Mouse (Mus musculus): ENCODE results near the gene Olfr981. TPM values are rescaled to one million over a fixed set of nuclear protein-coding genes. Genes with fewer than 3 reads are reported as not detected.
"Not testable (repeated sequence)": the region's sequence is repeated elsewhere in the genome, so short reads cannot be mapped to it uniquely, and the experiment has no call there.

The Olfr981 gene
- polyA plus RNA-seq (2012; rRNA removed) (not detected in 2 replicates), polyA plus RNA-seq (2014; fragmentation: Nextera tagmentation; extraction: Ambion mirVana) (not detected in 2 replicates)

GRCm38 (mm10) chr9:40021164-40021563 lies at the start of gene Olfr981:
TSS of gene Olfr981 (plus strand) at chr9:40021464.
- ATAC-seq (ENCODE audit: low FRiP score, low read depth) (no peak), DNase-seq (ENCODE audit: low spot score) (no peak)
- no peaks in the 10 kb centered on the region for H3K4me1 ChIP-seq (ENCODE audit: control insufficient read depth, insufficient read depth, low read length)
- TF ChIP-seq POLR2A (IDR thresholded peaks at IDR 0.05; ENCODE audit: borderline replicate concordance, extremely low read depth, insufficient read depth, insufficient read length): no peak
- no peaks in the 10 kb centered on the region for H3K27me3 ChIP-seq (ENCODE audit: control insufficient read depth, insufficient read depth, low read length)
- no peak within 1 kb of the TSS for H3K4me3 ChIP-seq (replicated peaks; ENCODE audit: low read length)
- H3K9ac ChIP-seq (ENCODE audit: low read depth, low read length, severe bottlenecking): no peak within 1 kb of the TSS
- H3K9me3 ChIP-seq (ENCODE audit: control insufficient read depth, low read length): no peaks in the 10 kb centered on the region
- no peak within 1 kb of the TSS for H3K4me2 ChIP-seq (replicated peaks; ENCODE audit: low read depth, low read length, severe bottlenecking)
- no peak within 1 kb of the TSS for H3K27ac ChIP-seq (replicated peaks; ENCODE audit: low read depth, low read length)
- no peaks in the 10 kb centered on the region for H3K36me3 ChIP-seq (ENCODE audit: control insufficient read depth, insufficient read depth, low read length)
- WGBS: 66% methylated on average over 2 of the region's 2 CpGs

GRCm38 (mm10) chr9:39976581-39977145 lies 44.6 kb upstream of the Olfr981 start:
- not testable (repeated sequence) for H3K9me3 ChIP-seq (ENCODE audit: control insufficient read depth, low read length); H3K27ac ChIP-seq (replicated peaks; ENCODE audit: low read depth, low read length); H3K4me2 ChIP-seq (replicated peaks; ENCODE audit: low read depth, low read length, severe bottlenecking); H3K4me1 ChIP-seq (ENCODE audit: control insufficient read depth, insufficient read depth, low read length); ATAC-seq (ENCODE audit: low FRiP score, low read depth); DNase-seq (ENCODE audit: low spot score); H3K36me3 ChIP-seq (ENCODE audit: control insufficient read depth, insufficient read depth, low read length); H3K9ac ChIP-seq (ENCODE audit: low read depth, low read length, severe bottlenecking); H3K4me3 ChIP-seq (replicated peaks; ENCODE audit: low read length); H3K27me3 ChIP-seq (ENCODE audit: control insufficient read depth, insufficient read depth, low read length)
- 87% methylated on average over 1 of the region's 1 CpGs for WGBS

GRCm38 (mm10) chr9:39991813-39992212 lies 29.5 kb upstream of the Olfr981 start, which contains the start of gene Olfr978:
TSS of gene Olfr978 (plus strand) at chr9:39992113.
- 85% methylated on average over 2 of the region's 2 CpGs for WGBS
- ATAC-seq (ENCODE audit: low FRiP score, low read depth) (no peak), DNase-seq (ENCODE audit: low spot score) (no peak)
- no peaks in the 10 kb centered on the region for H3K36me3 ChIP-seq (ENCODE audit: control insufficient read depth, insufficient read depth, low read length)
- no peak within 1 kb of the TSS for H3K9ac ChIP-seq (ENCODE audit: low read depth, low read length, severe bottlenecking)
- no peaks in the 10 kb centered on the region for H3K9me3 ChIP-seq (ENCODE audit: control insufficient read depth, low read length)
- no peak within 1 kb of the TSS for H3K4me2 ChIP-seq (replicated peaks; ENCODE audit: low read depth, low read length, severe bottlenecking)
- H3K27ac ChIP-seq (replicated peaks; ENCODE audit: low read depth, low read length): no peak within 1 kb of the TSS
- H3K4me3 ChIP-seq (replicated peaks; ENCODE audit: low read length): no peak within 1 kb of the TSS
- no peak for TF ChIP-seq POLR2A (IDR thresholded peaks at IDR 0.05; ENCODE audit: borderline replicate concordance, extremely low read depth, insufficient read depth, insufficient read length)
- no peaks in the 10 kb centered on the region for H3K4me1 ChIP-seq (ENCODE audit: control insufficient read depth, insufficient read depth, low read length)
- no peaks in the 10 kb centered on the region for H3K27me3 ChIP-seq (ENCODE audit: control insufficient read depth, insufficient read depth, low read length)

- no peak within 1 kb of the TSS for H3K27ac ChIP-seq (replicated peaks; ENCODE audit: low read depth, low read length)
- no peaks in the 10 kb centered on the region for H3K9me3 ChIP-seq (ENCODE audit: control insufficient read depth, low read length)
- no peak within 1 kb of the TSS for H3K9ac ChIP-seq (ENCODE audit: low read depth, low read length, severe bottlenecking)
- H3K36me3 ChIP-seq (ENCODE audit: control insufficient read depth, insufficient read depth, low read length): no peaks in the 10 kb centered on the region
- DNase-seq (ENCODE audit: low spot score) (no peak), ATAC-seq (ENCODE audit: low FRiP score, low read depth) (no peak)
- H3K27me3 ChIP-seq (ENCODE audit: control insufficient read depth, insufficient read depth, low read length): no peaks in the 10 kb centered on the region
- no peaks in the 10 kb centered on the region for H3K4me1 ChIP-seq (ENCODE audit: control insufficient read depth, insufficient read depth, low read length)
- 93% methylated on average over 1 of the region's 1 CpGs for WGBS
- H3K4me3 ChIP-seq (replicated peaks; ENCODE audit: low read length): no peak within 1 kb of the TSS
- no peak for TF ChIP-seq POLR2A (IDR thresholded peaks at IDR 0.05; ENCODE audit: borderline replicate concordance, extremely low read depth, insufficient read depth, insufficient read length)
- H3K4me2 ChIP-seq (replicated peaks; ENCODE audit: low read depth, low read length, severe bottlenecking): no peak within 1 kb of the TSS
Observed at GRCm38 (mm10) chr9:40003365-40003764, 17.9 kb upstream of the Olfr981 start, which contains the start of gene Olfr979. TSS of gene Olfr979 (minus strand) at chr9:40003465.

GRCm38 (mm10) chr9:40009482-40009881 lies 11.8 kb upstream of the Olfr981 start, which contains the start of gene Olfr980:
TSS of gene Olfr980 (minus strand) at chr9:40009582.
- Histone ChIP-seq H3K4me3 (replicated peaks; ENCODE audit: low read length) (no peak within 1 kb of the TSS), H3K36me3 (ENCODE audit: control insufficient read depth, insufficient read depth, low read length) (no peaks in the 10 kb centered on the region), H3K27me3 (ENCODE audit: control insufficient read depth, insufficient read depth, low read length) (no peaks in the 10 kb centered on the region), H3K27ac (replicated peaks; ENCODE audit: low read depth, low read length) (no peak within 1 kb of the TSS), H3K9ac (ENCODE audit: low read depth, low read length, severe bottlenecking) (no peak within 1 kb of the TSS), H3K9me3 (ENCODE audit: control insufficient read depth, low read length) (no peaks in the 10 kb centered on the region), H3K4me2 (replicated peaks; ENCODE audit: low read depth, low read length, severe bottlenecking) (no peak within 1 kb of the TSS), H3K4me1 (ENCODE audit: control insufficient read depth, insufficient read depth, low read length) (no peaks in the 10 kb centered on the region)
- DNase-seq (ENCODE audit: low spot score) (no peak), ATAC-seq (ENCODE audit: low FRiP score, low read depth) (no peak)
- no peak for TF ChIP-seq POLR2A (IDR thresholded peaks at IDR 0.05; ENCODE audit: borderline replicate concordance, extremely low read depth, insufficient read depth, insufficient read length)
- 84% methylated on average over 1 of the region's 1 CpGs for WGBS

Data from limb, embryonic 14.5 days (tissue).